Mouse (Mus musculus) stomach, embryonic 15.5 days (tissue): ENCODE results near the gene Fam53b. TPM values are rescaled to one million over a fixed set of nuclear protein-coding genes. Genes with fewer than 3 reads are reported as not detected.

ENCODE experiments used
- ATAC-seq: fragments of 200-750 bp; cut with Nextera tagmentation; 2 replicates; pipeline ENCODE4 v1.8.0; 2017; ENCODE audit warnings: low read depth, moderate number of reproducible peaks, moderate TSS enrichment; ENCODE audit not compliant: insufficient read depth, low FRiP score
- H3K27ac ChIP-seq: fragments of 300-500 bp; sonication (generic); 2 replicates; pipeline ENCODE4 v1.5.1; 2015; ENCODE audit warnings: mild to moderate bottlenecking, inconsistent platforms
- H3K27me3 ChIP-seq: fragments of 300-500 bp; sonication (generic); replicated peaks from 2 replicates; pipeline ENCODE4 v1.6.1; 2015; ENCODE audit warnings: inconsistent platforms
- H3K36me3 ChIP-seq: fragments of 300-500 bp; sonication (generic); 2 replicates; pipeline ENCODE4 v1.6.1; 2015; ENCODE audit warnings: inconsistent platforms
- H3K4me1 ChIP-seq: fragments of 300-500 bp; sonication (generic); 2 replicates; pipeline ENCODE4 v1.6.1; 2015; ENCODE audit warnings: inconsistent platforms
- H3K4me2 ChIP-seq: fragments of 300-500 bp; sonication (generic); 2 replicates; pipeline ENCODE4 v1.6.1; 2015; ENCODE audit warnings: mild to moderate bottlenecking, inconsistent platforms
- H3K4me3 ChIP-seq: fragments of 300-500 bp; sonication (generic); replicated peaks from 2 replicates; pipeline ENCODE4 v1.5.1; 2015; ENCODE audit warnings: inconsistent platforms
- H3K9ac ChIP-seq: fragments of 300-500 bp; sonication (generic); 2 replicates; pipeline ENCODE4 v1.6.1; 2015; ENCODE audit warnings: inconsistent platforms
- H3K9me3 ChIP-seq: fragments of 300-500 bp; sonication (generic); 2 replicates; pipeline ENCODE4 v1.6.1; 2016; ENCODE audit warnings: inconsistent platforms
- WGBS: fragments of 180-500 bp; shearing (Covaris S2); methylation state at CpG from one replicate; pipeline ENCODE4 v1.1.7; 2015; 5-methylcytosine and 5-hydroxymethylcytosine counted together
- polyA plus RNA-seq: library from polyadenylated mRNA; unstranded; fragments of >200 nt; fragmentation: Nextera tagmentation; extraction: Ambion mirVana; gene quantifications from 2 replicates; pipeline ENCODE4 v1.2.1, GENCODE M21; 2015

Gene Fam53b
- polyA plus RNA-seq, 1 experiment from 2014 or later = 15.5 TPM

DNA sequence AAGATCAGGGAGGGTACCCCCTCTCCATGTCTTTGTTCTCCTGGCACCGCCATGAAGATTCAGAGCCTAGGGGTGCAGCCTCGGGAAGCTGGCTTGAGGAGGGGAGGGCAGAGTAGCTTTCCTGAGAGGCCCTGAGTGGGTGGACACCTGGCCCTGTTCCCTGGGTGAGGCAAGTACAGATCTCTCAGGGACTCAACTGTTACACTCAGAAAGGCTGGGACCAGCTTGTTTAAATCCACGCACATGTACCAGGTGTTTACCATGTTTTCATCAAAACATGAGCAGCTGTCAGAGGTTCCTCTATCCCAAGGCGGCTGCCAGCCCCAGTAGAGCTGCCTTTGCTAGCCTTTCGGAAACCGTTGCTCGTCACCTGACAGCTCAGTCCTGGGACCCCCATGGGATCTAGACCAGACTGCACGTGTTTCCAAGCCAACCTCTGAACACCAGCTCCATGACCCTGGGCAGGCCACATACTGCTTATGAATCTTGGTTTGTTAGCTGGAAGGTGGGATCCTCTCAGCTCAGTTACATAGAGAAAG is 116.4 kb downstream of the Fam53b start:
- no peak for ATAC-seq
- WGBS = 79% methylated on average over 8 of the region's 8 CpGs
- Histone ChIP-seq H3K4me1 (no peaks in the 10 kb centered on the region), H3K36me3 (no peaks in the 10 kb centered on the region), H3K27ac (no peak overlapping the region), H3K27me3 (no peaks in the 10 kb centered on the region), H3K9ac (no peak overlapping the region), H3K9me3 (no peaks in the 10 kb centered on the region), H3K4me3 (no peak overlapping the region), H3K4me2 (no peak overlapping the region)

GRCm38 (mm10) chr7:132693561-132693960 is 120.1 kb downstream of the Fam53b start:
- no peak overlapping the region for H3K27ac ChIP-seq
- 81% methylated on average over 2 of the region's 2 CpGs for WGBS
- ATAC-seq = no peak

DNA sequence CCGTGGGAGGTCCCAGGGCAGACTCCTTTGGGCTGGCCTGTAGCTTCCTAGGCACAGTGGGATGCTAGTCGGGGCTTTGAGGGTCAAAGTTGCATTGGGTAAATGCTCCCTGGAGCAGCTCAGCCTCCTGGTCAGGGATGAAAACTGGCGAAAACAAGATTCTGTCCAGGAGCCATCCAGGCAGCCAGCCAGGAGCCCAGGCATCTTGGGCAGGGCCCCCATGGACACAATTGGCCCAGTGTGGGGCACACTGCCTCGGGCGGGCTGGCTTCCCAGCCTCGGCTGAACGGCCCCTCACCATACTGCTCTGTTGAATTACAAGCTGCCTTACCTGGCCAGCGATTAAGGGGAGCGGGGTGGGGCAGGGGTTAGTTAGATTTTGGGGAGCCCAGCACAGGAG is 121.0 kb downstream of the Fam53b start:
- Histone ChIP-seq H3K36me3 (no peaks in the 10 kb centered on the region), H3K4me1 (peaks cover 5% of the 10 kb centered on the region; the same call in 1 of the 2 replicates), H3K9ac (no peak overlapping the region), H3K4me2 (no peak overlapping the region), H3K9me3 (no peaks in the 10 kb centered on the region), H3K27me3 (no peaks in the 10 kb centered on the region), H3K27ac (no peak overlapping the region), H3K4me3 (no peak overlapping the region)
- 87% methylated on average over 9 of the region's 9 CpGs for WGBS
- no peak for ATAC-seq

More at GRCm38 (mm10) chr7:132693561-132693960, 120.1 kb downstream of the Fam53b start:
- Histone ChIP-seq H3K9ac (no peak overlapping the region), H3K4me2 (no peak overlapping the region), H3K9me3 (no peaks in the 10 kb centered on the region), H3K27me3 (no peaks in the 10 kb centered on the region), H3K4me1 (no peaks in the 10 kb centered on the region; the same call in 1 of the 2 replicates), H3K4me3 (no peak overlapping the region), H3K36me3 (no peaks in the 10 kb centered on the region)

DNA sequence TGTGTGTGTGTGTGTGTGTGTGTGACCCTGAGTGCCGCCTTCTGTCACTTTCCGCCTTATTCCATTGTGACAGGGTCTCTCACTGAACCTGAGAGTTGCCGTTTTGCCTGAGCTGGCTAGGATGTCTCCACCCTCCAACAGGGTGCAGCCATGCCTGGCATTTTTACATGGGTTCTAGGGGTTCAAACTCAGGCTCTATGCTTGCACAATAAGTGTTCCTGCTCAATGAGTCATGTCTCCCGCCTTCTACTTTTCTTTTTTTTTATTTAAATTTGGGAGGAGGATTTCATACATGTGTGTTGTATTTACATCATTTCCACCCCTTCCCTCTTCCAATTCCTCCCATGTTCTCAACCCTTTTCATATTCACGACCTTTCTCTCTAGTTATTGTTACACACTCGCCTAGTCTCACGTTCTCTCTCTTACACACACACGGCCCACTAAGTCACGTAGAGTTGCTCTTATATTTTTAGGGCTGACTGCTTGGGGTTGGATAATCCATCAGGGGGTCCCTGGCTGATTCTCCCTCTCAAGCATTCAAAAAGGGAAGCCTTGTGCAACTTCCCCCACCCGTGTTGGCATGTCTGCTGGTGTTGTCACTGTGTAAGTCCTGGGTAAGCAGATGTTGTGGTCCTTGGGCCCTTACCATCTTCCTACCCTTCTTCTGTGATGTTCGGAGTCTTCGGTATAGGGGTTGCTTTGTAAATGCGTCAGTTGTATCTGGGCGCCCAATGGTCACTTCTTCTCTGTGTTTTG is 122.8 kb downstream of the Fam53b start:
- no peak for ATAC-seq
- H3K4me2 ChIP-seq = no peak overlapping the region
- 87% methylated on average over 14 of the region's 14 CpGs for WGBS
- H3K36me3 ChIP-seq = no peaks in the 10 kb centered on the region
- no peak overlapping the region for H3K27ac ChIP-seq
- no peak overlapping the region for H3K9ac ChIP-seq
- no peaks in the 10 kb centered on the region for H3K9me3 ChIP-seq
- H3K4me1 ChIP-seq = peaks cover 9% of the 10 kb centered on the region
- no peaks in the 10 kb centered on the region for H3K27me3 ChIP-seq
- no peak overlapping the region for H3K4me3 ChIP-seq

DNA sequence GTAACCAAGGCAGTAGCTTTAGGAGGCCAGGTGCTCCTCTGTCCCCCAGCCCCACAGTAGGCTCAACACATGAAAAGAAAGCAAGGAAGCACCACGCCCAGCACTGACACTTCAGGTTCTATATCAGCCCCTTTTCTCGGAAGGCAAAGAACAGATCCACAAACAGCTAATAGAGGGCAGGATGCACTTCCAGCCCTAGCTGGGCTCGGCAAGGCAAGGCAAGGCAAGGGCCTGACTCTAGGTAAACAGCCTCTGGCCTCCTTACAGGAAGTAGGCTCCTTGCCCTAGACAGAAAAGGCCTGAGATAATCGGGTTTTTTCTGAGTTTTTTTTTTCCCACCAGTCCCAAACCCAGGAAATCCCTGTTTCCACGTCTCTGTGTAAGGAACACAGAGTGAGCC is 124.0 kb downstream of the Fam53b start:
- no peak for ATAC-seq
- Histone ChIP-seq H3K36me3 (no peaks in the 10 kb centered on the region), H3K9ac (no peak overlapping the region), H3K27me3 (no peaks in the 10 kb centered on the region), H3K4me2 (no peak overlapping the region), H3K27ac (no peak overlapping the region), H3K4me3 (no peak overlapping the region), H3K9me3 (no peaks in the 10 kb centered on the region), H3K4me1 (peaks cover 9% of the 10 kb centered on the region)
- WGBS = 47% methylated on average over 5 of the region's 5 CpGs

GRCm38 (mm10) chr7:132688721-132689120 is 125.0 kb downstream of the Fam53b start:
- H3K36me3 ChIP-seq = no peaks in the 10 kb centered on the region
- H3K4me1 ChIP-seq = peaks cover 9% of the 10 kb centered on the region
- WGBS = 51% methylated on average over 5 of the region's 5 CpGs
- no peak overlapping the region for H3K9ac ChIP-seq
- no peak for ATAC-seq
- no peak overlapping the region for H3K4me2 ChIP-seq
- H3K27ac ChIP-seq = 0 out of 2 replicates have a peak overlapping the region, but pooled peaks have one; percentile 14
- no peaks in the 10 kb centered on the region for H3K9me3 ChIP-seq
- H3K4me3 ChIP-seq = no peak overlapping the region
- no peaks in the 10 kb centered on the region for H3K27me3 ChIP-seq

DNA sequence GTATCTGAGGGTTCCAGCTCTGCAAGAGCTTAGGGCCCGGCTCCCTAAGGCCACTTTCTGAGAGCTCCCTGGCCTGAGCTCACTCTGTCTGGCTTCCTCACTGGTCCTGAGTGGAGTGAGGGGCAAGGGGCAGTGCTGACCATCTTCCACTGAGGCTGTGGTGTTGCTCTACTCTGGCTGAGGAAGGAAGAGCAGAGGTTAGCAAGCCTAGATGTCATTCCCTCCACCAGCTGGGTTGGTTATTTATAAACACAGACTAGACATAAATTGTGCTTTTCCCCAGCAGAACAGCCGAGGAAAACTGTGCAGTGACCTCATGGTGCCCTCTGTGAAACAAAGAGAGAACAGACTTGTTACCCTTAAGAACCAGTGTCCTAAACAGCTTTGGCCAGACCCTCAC is 125.8 kb downstream of the Fam53b start:
- Histone ChIP-seq H3K4me2 (no peak overlapping the region), H3K4me3 (no peak overlapping the region), H3K27ac (peak overlapping the region; percentile 33), H3K9ac (no peak overlapping the region), H3K27me3 (no peaks in the 10 kb centered on the region), H3K9me3 (no peaks in the 10 kb centered on the region), H3K4me1 (peaks cover 9% of the 10 kb centered on the region), H3K36me3 (no peaks in the 10 kb centered on the region)
- WGBS = 24% methylated on average over 2 of the region's 2 CpGs
- ATAC-seq = no peak

GRCm38 (mm10) chr7:132686515-132686914 is 127.2 kb downstream of the Fam53b start:
- H3K4me3 ChIP-seq = no peak overlapping the region
- no peak overlapping the region for H3K9ac ChIP-seq
- H3K4me2 ChIP-seq = no peak overlapping the region
- 81% methylated on average over 3 of the region's 3 CpGs for WGBS
- no peak overlapping the region for H3K27ac ChIP-seq
- H3K27me3 ChIP-seq = no peaks in the 10 kb centered on the region
- no peak for ATAC-seq
- no peaks in the 10 kb centered on the region for H3K36me3 ChIP-seq
- peaks cover 9% of the 10 kb centered on the region for H3K4me1 ChIP-seq
- no peaks in the 10 kb centered on the region for H3K9me3 ChIP-seq

DNA sequence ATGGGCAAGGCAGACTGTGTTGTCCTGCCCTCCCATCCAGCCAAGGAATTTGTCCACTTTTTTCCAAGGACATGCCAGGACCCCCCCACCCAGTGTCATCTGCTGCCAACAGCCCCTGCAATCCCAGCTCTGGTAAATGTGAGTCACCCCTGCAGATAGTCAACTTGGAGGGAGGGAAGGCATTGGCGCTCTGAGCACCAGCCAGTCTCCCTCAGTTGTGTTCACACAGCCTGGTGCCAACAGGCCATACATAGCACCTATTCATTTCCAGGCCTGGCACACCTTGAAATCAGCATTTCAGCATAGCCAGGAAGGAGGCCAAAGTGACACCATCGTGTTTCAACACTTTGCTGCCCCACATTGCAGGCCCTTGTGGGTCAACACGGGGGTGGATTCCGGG is 129.8 kb downstream of the Fam53b start:
- Histone ChIP-seq H3K9ac (no peak overlapping the region), H3K4me3 (no peak overlapping the region), H3K9me3 (no peaks in the 10 kb centered on the region), H3K4me1 (peaks cover 9% of the 10 kb centered on the region), H3K4me2 (no peak overlapping the region), H3K36me3 (no peaks in the 10 kb centered on the region), H3K27me3 (no peaks in the 10 kb centered on the region), H3K27ac (no peak overlapping the region)
- no peak for ATAC-seq
- WGBS = 84% methylated on average over 4 of the region's 4 CpGs

DNA sequence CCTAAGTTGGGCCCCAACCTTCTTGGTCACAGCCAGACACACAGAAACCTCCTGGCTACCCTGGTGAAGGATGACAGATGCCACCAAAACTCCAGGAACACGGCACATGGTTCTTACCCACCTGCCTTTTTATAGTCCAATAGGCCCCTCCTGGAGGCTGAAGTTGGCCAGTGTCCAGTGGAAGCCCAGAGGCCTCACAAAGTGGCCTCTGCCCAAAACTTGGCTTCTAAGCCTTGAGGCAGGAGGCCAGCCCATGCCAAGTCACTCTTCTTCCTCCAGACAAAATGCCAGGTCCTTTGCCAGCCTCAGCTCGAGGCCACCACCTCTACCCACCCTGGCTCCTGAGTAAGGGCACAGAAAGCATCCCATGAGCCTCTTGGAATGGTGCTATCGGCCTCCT is 130.8 kb downstream of the Fam53b start:
- no peak overlapping the region for H3K9ac ChIP-seq
- 84% methylated on average over 3 of the region's 3 CpGs for WGBS
- no peak overlapping the region for H3K4me3 ChIP-seq
- no peaks in the 10 kb centered on the region for H3K9me3 ChIP-seq
- H3K36me3 ChIP-seq = no peaks in the 10 kb centered on the region
- no peaks in the 10 kb centered on the region for H3K27me3 ChIP-seq
- H3K4me2 ChIP-seq = no peak overlapping the region
- no peak overlapping the region for H3K27ac ChIP-seq
- peaks cover 6% of the 10 kb centered on the region for H3K4me1 ChIP-seq
- ATAC-seq = no peak

- Histone ChIP-seq H3K9me3 (no peaks in the 10 kb centered on the region), H3K4me2 (no peak overlapping the region), H3K27ac (no peak overlapping the region), H3K4me1 (peaks cover under 1% of the 10 kb centered on the region; the same call in 1 of the 2 replicates), H3K36me3 (no peaks in the 10 kb centered on the region), H3K27me3 (no peaks in the 10 kb centered on the region), H3K4me3 (no peak overlapping the region), H3K9ac (no peak overlapping the region)
- ATAC-seq = no peak
- WGBS = 89% methylated on average over 3 of the region's 3 CpGs
These were observed 131.3 kb downstream of the Fam53b start for GRCm38 (mm10) chr7:132682336-132682735.

DNA sequence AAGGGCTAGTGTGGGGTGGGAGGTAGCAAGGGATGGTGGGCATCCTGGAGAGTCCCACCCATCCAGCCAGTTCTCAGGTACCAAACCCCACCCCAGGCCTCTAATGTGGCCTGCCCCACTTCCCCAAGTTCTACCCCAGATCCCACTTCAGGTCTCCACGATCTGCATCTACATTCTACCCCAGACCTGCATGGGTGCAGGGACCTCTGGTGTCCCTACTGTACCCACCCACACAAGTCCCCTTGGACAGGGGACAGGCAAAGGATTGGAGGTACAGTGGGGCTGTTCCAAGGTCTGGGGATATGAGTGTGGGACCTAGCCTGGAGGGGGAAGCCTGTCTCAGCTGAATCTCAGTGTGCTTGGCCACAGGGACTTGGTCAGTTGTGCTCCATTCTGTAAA is 131.9 kb downstream of the Fam53b start:
- Histone ChIP-seq H3K9me3 (no peaks in the 10 kb centered on the region), H3K4me2 (no peak overlapping the region), H3K27me3 (no peaks in the 10 kb centered on the region), H3K4me3 (no peak overlapping the region), H3K4me1 (no peaks in the 10 kb centered on the region), H3K9ac (no peak overlapping the region), H3K36me3 (no peaks in the 10 kb centered on the region), H3K27ac (no peak overlapping the region)
- WGBS = 93% methylated on average over 1 of the region's 1 CpGs
- ATAC-seq = no peak
